Mouse (Mus musculus) NIH3T3 (cell line): ENCODE data around the gene Usp17lc.
"Not testable (repeated sequence)": the region's sequence is repeated elsewhere in the genome, so short reads cannot be mapped to it uniquely, and the experiment has no call there.

Source experiments
- DNase-seq: peaks from one replicate; pipeline ENCODE4 v3.0.0-alpha.2; 2012; ENCODE audit warnings: low read depth

Usp17lc gene

GRCm38 (mm10) chr7:103414772-103415171, at the start of gene Usp17lc:
TSS of gene Usp17lc (plus strand) at chr7:103415072.
- DNase-seq: not testable (repeated sequence)

- DNase-seq: no peak
These were observed 28.8 kb upstream of the Usp17lc start, which contains the start of gene Olfr603 for GRCm38 (mm10) chr7:103386077-103386476. TSS of gene Olfr603 (minus strand) at chr7:103386177.

GRCm38 (mm10) chr7:103397758-103398157, 17.1 kb upstream of the Usp17lc start:
- no peak for DNase-seq

- DNase-seq: no peak
These were observed 15.9 kb upstream of the Usp17lc start for GRCm38 (mm10) chr7:103398981-103399380.

GRCm38 (mm10) chr7:103406521-103407055, 8.3 kb upstream of the Usp17lc start:
- DNase-seq: not testable (repeated sequence)

- DNase-seq: no peak
These were observed 30.5 kb downstream of the Usp17lc start, which contains the start of gene Olfr605 for GRCm38 (mm10) chr7:103445339-103445738. TSS of gene Olfr605 (minus strand) at chr7:103445439.

GRCm38 (mm10) chr7:103448746-103449145, 33.9 kb downstream of the Usp17lc start, which contains the start of gene Olfr606:
TSS of gene Olfr606 (plus strand) at chr7:103449046.
- no peak for DNase-seq

GRCm38 (mm10) chr7:103460590-103460989, 45.7 kb downstream of the Usp17lc start:
- no peak for DNase-seq
